Mouse (Mus musculus) cerebellum, postnatal 4 days (tissue): ENCODE results near the gene Slx4.

Experiments
- DNase-seq, 2 experiments: peaks; one replicate each; pipeline ENCODE4 v3.0.0; 2022; ENCODE audit warnings: low spot score in 2 of 2, mixed read lengths in 1 of 2

The Slx4 gene

DNA sequence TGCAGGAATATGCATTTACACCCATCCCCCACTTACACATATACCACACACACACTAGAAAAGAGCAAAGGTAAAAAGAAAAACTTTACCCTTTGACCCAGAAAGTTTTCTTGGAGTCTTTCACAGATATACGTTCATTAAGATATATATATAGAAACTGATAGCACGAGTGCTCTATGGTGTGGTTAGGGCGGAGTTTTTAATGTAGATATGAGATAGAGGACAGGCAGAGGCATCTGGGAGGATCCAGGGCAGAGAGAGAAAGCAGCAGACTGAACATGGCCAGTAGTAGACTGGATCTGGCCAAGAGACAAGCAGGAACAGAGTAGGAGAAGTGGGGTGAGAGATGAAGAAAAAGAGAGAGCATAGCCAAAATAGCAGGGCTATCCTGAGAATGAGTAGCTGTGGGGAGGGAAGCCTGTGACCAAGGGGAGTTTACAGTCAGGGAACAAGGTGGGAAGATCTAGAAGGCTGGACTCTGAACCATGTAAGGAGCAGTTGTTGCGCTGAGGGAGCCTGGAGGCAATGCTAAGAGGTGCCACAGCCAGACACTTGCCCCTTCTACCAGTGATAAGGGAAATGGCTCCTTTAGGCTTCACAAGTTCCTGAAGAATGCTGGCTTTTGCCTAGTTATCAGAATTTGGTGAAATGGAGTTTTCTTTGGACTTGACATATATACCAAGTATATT lies 9.5 kb upstream of the Slx4 start:
- DNase-seq, result no peak

DNA sequence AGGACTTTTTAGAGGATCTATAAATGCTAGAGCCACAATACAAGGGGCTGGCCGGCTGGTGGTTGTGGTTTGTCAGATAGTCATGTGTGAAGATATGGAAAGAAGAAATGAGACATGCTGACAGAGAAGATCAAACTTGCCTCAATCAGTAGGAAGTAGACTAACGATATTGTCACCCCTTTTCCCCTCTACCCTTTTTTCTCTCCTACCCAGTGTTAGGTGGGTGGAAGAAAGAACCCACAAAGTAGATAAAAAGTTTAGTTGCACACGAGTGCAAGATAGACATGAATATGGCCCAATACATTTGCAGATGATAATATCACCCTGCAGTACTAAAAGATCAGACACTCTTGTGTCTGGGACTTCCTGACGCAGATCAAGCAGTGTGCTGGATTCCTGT lies 15.2 kb downstream of the Slx4 start:
- DNase-seq, result no peak

DNA sequence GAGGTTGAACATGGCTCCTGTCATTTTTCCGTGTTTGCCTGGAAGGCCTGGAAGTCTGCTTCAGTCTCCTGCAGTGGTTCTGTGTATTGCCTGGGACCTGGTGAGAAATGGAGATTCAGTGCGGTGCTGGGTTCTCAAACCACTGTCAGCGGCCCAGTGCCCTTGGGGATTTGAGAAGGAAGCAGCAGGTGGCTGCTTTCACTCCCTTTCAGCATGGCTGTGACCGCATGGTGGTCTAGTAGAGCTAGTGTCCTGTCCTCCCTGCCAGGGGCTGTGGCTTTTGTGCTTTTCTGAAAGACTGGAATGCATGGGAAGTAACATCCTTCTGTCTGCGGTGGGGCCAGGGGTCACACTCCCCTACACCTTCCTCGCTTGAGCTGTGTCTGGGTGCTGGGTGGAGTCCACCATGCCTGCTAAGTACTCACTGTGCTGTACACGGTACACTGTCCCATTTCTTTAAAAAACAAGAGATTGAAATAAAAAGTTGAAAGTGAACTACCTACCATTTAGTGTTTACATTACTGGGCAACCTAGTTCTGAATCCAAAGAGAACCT lies 20.3 kb downstream of the Slx4 start:
- DNase-seq, result no peak

DNA sequence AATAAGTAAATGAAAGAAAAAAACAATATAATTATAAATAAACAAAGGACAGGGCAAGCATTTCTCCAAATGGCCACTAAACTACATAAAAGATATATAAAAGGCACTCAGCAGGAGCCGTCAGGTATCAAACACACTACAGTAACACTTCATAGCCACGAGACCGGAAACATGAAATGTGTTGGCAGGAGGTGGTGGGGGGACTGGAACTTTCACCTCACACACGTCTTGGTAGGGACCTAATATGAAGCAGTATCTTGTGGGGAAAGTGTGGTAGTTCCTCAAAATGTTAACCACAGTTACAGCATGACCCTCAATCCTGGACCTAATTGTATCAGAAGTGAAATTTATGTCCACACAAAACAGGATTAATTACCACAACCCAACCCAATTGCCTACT lies 21.4 kb downstream of the Slx4 start:
- DNase-seq, result no peak

DNA sequence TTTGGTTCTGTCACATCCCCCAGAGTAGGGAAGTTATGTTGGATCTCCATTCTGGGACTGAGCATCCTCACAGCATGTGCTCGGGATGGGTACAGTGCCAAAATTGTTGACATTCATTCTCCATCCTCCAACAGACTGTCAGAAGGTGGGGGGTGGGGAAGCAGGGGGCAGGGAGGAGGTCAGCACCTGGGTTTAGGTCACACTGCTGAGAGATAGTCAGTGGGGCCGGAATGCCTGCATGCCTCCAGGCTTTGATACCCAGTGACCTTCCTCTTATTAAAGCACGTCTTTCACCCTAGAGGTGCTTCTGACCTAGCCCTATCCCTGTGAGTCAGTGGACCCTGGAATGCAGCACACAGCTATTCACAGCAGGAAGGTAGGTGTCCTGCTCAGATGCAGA lies 26.9 kb downstream of the Slx4 start:
- no peak for DNase-seq

DNA sequence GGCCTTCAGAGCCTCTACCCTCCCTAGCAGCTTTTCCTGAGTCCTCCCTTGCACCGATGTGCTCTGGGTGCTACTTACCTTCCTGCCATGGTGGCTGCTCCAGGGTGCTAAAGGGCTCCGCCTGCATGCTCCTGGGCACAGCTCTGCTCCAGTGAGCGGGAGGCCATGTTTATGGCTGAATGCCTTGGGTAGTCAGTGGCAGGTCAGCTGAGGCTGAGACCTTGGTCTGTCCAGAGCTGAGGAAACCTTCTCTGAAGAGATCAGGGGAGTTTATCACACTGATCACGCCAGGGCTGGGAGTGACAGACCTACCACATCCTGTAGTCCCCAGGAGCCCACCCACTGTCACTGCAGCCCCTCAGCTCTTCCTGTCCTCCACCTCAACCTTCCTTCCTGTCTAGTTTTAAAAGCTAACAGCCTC lies 27.3 kb downstream of the Slx4 start, which contains the start of gene Nlrc3:
TSS of gene Nlrc3 (minus strand) at position 382 of the 421 bp plus-strand sequence.
- DNase-seq, result no peak

DNA sequence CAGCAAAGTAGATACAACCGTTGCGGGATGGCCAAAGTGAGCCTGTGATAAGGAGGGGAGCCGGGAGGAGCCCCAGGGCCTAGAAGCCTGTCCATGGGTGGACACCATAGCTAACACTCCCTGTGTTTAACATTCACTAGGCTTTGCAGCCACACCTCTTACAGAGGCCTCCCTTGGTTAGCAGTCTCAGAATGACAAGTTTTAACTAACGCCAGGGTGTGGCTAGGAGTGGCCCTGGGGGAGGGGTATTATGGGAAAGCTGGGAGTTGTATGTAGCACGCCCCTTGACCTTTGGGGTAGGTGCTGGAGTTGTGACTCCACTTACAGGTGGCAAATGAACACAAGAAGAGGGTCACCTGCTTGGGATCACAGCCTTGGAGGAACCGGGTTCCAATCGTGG lies 27.9 kb downstream of the Slx4 start:
- DNase-seq, result no peak

DNA sequence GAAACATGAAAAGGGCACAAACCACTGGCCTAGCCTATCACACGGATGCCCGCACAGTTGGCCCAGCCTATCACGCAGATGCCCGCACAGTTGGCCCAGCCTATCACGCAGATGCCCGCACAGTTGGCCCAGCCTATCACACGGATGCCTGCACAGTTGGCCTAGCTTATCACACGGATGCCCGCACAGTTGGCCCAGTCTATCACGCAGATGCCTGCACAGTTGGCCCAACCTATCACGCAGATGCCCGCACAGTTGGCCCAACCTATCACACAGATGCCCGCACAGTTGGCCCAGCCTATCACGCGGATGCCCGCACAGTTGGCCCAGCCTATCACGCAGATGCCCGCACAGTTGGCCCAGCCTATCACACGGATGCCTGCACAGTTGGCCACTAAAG lies 29.1 kb downstream of the Slx4 start:
- DNase-seq, result peak in 1 of 2 experiments; percentile 19

DNA sequence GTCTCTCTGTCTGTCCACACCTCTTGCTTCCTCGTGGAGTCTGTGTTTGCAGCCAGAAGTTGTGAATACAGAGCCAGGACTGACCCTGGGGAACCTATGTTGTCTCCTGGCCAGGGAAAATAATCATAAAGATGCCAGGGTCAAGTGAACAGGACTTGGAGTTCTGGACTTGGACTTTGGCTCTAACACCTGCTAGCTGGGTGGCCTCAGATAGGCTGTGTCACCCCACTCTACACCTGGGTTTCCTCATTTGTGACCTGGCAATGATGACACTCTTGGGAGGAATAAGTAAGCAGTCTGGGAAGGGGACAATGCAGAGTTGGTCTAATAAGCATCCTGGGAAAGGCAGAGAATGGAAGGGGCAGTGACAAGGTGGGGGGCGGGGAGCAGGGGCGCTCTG lies 38.0 kb downstream of the Slx4 start:
- no peak for DNase-seq

DNA sequence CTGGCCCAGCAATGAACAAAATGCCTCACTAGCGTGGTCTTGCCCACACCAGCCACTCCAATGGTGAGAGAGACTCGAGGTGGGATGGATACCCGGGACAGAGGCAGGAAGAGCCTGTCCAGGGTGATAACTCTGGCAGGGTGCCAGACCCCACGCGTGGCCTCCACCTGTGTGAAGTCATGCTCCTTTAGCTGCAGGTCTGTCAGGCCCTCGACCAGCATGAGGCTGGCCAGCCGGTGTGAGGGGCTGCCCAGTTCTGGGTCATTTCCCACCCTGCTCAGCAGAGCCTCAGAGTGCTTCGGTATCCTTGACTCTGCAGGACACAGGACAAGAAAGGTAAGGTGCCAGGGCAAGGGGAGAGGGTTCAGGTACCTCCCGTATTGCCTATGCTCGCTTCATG lies 38.6 kb downstream of the Slx4 start:
- DNase-seq, result no peak

DNA sequence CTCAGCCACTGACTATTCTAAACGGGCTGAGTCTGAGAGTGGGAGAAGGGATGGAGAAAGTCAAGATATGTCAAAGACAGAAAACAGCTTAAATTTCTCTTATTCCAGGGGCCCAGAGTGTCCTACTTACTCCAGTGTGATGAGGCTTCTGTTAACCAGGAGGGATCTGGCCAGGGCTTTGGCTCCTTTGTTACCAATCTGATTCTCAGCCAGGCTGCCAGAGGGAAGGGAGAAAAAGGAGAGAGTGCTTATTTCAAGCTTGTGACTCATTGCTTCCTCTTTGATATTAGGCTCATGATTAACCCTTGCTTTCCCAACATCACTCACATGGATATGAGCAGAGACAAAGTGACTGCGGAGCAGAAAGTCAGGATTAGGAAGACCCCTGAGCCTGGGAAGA lies 44.3 kb downstream of the Slx4 start:
- DNase-seq, result no peak

DNA sequence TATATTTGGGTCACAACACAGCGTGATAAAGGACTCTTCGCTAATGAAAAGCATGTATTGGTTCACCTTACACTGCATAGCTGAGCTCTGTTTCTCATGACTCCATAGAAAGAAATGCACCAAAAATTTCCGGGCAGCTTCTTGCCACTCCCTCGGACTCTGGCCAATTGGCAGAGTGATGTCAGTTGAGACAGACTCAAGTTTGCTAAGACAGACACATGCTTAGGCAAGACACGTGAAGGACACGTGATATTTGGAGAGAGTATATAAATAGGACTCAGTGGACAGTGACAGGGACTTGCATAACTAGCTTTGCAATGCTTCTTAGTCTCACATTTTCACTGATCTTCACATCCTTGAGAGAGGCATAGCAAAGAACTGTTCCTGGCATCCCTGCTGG lies 47.2 kb downstream of the Slx4 start:
- DNase-seq, result no peak

DNA sequence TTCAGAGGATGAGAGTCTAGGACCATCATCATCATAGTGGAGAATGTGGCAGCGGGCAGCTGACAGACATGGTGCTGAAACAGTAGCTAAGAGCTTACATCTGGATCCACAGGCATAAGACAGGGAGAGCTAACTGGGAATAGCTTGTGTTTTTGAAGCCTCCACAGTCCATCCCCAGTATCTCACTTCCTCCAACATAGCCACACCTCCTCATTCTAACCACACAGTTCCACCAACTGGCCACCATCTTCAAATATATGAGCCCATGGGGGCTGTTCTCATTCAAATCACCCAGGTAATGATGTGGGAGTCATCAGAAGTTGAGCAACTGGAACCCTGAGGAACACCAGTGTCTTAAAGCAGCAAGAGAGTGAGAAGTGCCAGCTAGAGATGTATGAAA lies 52.4 kb downstream of the Slx4 start:
- no peak for DNase-seq

DNA sequence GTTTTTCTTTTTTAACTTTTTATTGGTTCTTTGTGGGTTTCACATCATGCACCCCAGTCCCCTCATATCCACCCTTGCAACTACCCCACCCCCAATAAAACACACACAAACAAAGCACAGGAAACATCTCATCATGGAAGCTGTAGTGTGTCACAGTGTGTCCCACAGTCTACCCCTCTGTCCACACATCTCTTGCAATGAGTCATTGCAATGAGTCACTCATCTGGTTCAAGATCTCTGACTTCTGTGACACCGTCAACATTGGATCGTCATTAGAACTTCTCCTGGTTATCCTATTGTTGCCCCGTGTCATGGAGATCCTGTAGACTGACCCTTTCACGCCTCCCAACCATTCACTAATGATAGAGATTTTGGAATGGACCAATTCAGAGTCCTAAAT lies 68.9 kb downstream of the Slx4 start:
- no peak for DNase-seq

DNA sequence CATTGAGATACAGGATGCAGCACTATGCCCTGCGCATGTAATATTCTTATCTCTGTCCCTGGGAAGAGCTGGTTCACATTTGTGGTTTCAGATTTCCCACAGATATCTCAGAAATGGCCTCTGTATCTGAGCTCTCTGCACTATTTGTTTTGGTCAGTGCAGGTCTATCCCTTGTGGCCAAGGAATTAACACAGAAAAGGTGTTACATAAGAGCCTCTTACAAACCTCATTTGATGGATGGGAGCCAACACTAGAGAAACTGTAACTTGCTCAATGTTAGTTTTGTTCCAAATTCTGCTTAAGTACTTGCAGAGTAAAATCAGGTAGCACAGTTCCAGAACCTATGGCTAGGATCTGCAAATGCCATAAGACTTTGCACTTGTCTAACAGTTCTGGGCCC lies 69.5 kb downstream of the Slx4 start:
- no peak for DNase-seq

DNA sequence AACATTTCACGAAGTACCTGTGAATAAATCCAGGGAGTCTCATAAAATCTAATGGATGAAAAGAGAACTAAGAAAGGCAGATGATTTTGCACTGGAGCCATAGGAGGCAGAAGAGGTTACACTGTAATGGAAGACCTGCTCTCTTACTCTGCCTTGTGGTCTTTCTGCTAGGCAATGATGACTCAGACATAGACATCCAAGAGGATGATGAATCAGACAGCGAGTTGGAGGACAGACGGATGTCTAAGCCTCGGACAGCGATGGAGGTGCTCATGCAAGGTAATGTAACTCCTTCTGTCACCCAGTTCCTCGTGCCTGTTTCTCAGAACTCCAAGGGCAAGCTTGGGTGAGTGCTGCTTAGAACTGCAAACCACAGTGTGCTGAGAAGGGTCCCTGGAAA lies 70.0 kb downstream of the Slx4 start:
- no peak for DNase-seq

DNA sequence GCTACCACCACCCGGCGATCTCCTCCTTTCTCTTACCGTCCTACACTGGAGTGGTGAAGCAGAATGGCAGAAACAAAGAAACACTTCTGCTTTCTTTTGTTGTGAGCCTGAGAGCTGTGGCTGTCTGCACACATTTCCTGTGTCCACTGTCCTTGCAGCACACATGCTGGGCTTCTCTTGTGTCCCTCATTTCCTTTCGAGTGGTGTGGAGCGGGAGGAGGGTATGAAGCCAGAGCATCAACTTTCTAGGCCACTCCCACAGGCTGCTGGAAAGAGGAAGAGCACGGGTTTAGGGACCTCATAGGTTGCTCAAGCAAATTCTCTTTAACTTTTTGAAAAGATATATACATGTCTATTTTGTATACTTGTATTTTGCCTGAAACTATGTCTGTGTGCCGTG lies 74.4 kb downstream of the Slx4 start:
- no peak for DNase-seq
